Mouse (Mus musculus) cerebellum, adult 2 months (tissue): Measurements from ENCODE around the gene Rdh13. TPM values are rescaled to one million over a fixed set of nuclear protein-coding genes. Genes with fewer than 3 reads are reported as not detected.

Source experiments
- DNase-seq, 2 experiments: peaks; one replicate each; pipeline ENCODE4 v3.0.0; 2021
- H3K27ac ChIP-seq: fragments of 200-500 bp; 2 replicates; pipeline ENCODE4 v1.5.1; 2012; ENCODE audit warnings: low read length, control low read depth, inconsistent platforms; ENCODE audit not compliant: insufficient read depth
- H3K27me3 ChIP-seq: fragments of 200-500 bp; 2 replicates; pipeline ENCODE4 v1.6.1; 2012; ENCODE audit warnings: inconsistent platforms, mild to moderate bottlenecking, low read length, moderate library complexity; ENCODE audit not compliant: control insufficient read depth, insufficient read depth
- H3K4me1 ChIP-seq: fragments of 200-500 bp; 2 replicates; pipeline ENCODE4 v1.6.1; 2011; ENCODE audit warnings: low read length; ENCODE audit not compliant: control insufficient read depth, insufficient read depth
- H3K4me3 ChIP-seq: fragments of 200-500 bp; replicated peaks from 2 replicates; pipeline ENCODE3; 2011; ENCODE audit warnings: mild to moderate bottlenecking, low read depth, low read length, control low read depth; ENCODE audit not compliant: insufficient read depth
- CTCF ChIP-seq: fragments of 200-500 bp; IDR thresholded peaks from 2 replicates; pipeline ENCODE4 v1.5.1; 2011; ENCODE audit warnings: low read depth, mild to moderate bottlenecking, control low read depth, low read length, moderate library complexity, borderline replicate concordance; ENCODE audit not compliant: insufficient read depth
- POLR2A ChIP-seq: fragments of 200-500 bp; IDR thresholded peaks from 2 replicates; pipeline ENCODE4 v1.6.1; 2011; ENCODE audit warnings: low read length, control low read depth, borderline replicate concordance; ENCODE audit not compliant: insufficient read depth
- WGBS: fragments of 180-500 bp; shearing (Covaris S2); methylation state at CpG from one replicate; pipeline ENCODE4 v1.1.7; 2018; 5-methylcytosine and 5-hydroxymethylcytosine counted together
- polyA plus RNA-seq: library from polyadenylated mRNA; depleted of rRNA; stranded (reverse); fragments of >200 nt; gene quantifications from 2 replicates; pipeline ENCODE4 v1.2.3, GENCODE M21; 2012

Rdh13 gene
- polyA plus RNA-seq, 1 experiment = 32.7 TPM

DNA sequence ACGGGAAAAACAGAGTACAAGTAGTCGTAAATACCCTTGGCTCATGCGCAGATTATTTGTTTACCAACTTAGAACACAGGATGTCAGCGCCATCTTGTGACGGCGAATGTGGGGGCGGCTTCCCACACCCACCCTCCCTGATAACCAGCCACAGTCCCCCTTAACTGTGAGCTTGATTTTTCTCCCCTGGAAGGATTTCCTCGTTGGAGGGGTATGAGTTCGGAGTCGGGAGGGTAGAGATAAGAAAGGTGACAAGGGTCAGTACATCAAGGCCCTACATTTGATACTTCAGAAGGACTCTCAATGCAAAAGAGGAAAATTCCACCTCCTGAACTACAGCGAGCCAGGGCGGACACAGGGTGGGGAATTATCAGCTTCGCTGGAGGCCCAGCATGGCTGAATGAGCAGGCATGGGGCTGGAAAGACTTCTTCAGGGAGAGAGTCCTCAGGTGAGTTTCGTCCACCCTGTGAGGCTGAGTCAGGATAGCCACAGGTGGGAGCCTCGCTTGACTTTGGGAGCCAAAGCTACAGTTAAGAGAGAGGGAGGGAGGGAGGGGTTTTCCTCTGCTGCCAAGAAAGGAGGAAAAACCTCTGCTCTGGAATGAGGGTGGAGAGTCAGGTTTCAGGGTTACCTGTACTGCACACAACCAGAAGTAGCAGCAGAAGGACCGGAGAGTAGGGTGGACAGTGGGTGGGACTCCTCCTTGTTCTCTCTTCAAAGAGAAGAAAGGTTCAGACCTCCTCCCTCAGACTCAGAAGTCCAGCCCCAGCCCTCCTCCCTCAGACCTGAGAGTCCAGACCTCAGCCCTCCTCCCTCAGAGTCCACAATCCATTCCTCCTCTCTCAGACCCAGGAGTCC lies 15.4 kb upstream of the Rdh13 start, which contains the start of gene Eps8l1:
Gene Eps8l1, plus strand, starts transcription at position 99 of the 859 bp plus-strand sequence.
- TF ChIP-seq POLR2A (no peak), CTCF (no peak)
- Histone ChIP-seq H3K4me1 (no peaks in the 10 kb centered on the region; the same call in 1 of the 2 replicates), H3K4me3 (peak within 1 kb of the TSS; percentile 63), H3K27me3 (no peaks in the 10 kb centered on the region), H3K27ac (peak within 1 kb of the TSS; percentile 58)
- 57% methylated on average over 13 of the region's 16 CpGs for WGBS
- no peak for DNase-seq

DNA sequence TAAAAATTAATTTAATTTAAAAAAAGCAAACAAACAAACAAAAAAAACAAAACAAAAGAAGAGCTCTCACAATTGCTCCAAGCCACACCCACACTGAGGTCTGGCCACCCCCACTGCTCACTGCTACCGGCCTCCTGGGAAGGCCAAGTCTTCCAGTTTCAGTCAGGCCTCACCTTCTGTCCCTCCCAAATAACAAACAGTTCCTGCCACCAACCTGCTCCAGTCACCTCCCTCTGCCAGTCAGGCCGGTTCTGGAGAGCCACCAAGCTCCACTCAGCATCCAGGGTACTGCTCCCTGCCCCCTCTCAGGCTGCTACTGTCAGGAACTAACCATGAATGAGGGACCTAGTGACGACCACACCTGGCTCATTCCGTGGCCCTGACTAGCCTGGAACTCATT lies 7.2 kb upstream of the Rdh13 start:
- no peak for DNase-seq
- Histone ChIP-seq H3K27ac (no peak overlapping the region), H3K27me3 (no peaks in the 10 kb centered on the region), H3K4me1 (no peaks in the 10 kb centered on the region), H3K4me3 (no peak overlapping the region)
- no peak for TF ChIP-seq POLR2A
- no peak for TF ChIP-seq CTCF
- WGBS = 25% methylated on average over 4 of the region's 4 CpGs

DNA sequence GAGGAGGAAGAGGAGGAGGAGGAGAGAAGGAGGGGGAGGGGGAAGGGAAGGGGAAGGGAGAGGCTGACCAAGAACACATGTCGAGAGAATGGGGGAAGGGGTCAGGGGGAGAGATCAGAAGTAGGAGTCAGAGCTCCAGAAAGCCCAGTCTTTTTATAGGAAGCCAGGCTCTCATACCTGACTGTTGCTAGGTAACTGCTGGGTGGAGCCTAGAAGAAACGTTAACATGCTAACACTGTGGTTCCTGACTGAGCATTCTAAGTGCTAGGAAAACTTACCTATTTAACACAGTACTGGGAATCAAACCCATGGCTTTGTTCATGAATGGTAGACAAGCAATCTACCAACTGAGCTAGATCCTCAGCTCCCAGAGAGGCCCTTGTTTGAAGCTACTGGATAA lies 3.8 kb upstream of the Rdh13 start:
- H3K27me3 ChIP-seq = no peaks in the 10 kb centered on the region
- H3K4me3 ChIP-seq = no peak overlapping the region
- WGBS = 4% methylated on average over 2 of the region's 2 CpGs
- DNase-seq = no peak
- no peak overlapping the region for H3K27ac ChIP-seq
- H3K4me1 ChIP-seq = 0 out of 2 replicates have a peak, but pooled peaks cover 3% of the 10 kb centered on the region
- TF ChIP-seq POLR2A (no peak), CTCF (no peak)

DNA sequence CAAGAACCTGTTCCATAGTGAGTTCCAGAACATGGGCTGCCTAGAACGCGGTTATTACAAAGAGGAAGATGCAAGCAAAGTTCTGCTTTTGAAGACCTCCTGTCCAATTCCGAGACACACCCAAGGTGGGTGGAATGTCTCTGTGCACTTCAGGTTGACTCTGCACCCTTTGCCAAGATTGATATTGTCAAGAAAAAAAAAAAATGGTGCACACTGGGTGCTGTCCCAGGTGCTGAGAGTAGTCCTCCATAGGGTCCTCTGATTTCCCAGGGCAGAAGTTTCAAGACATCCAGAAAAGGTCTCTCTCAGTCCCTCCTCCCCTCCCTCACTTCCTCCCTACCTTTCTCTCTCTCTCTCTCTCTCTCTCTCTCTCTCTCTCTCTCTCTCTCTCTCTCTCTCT lies 3.0 kb upstream of the Rdh13 start:
- H3K4me1 ChIP-seq = 0 out of 2 replicates have a peak, but pooled peaks cover 3% of the 10 kb centered on the region
- H3K27ac ChIP-seq = no peak overlapping the region

DNA sequence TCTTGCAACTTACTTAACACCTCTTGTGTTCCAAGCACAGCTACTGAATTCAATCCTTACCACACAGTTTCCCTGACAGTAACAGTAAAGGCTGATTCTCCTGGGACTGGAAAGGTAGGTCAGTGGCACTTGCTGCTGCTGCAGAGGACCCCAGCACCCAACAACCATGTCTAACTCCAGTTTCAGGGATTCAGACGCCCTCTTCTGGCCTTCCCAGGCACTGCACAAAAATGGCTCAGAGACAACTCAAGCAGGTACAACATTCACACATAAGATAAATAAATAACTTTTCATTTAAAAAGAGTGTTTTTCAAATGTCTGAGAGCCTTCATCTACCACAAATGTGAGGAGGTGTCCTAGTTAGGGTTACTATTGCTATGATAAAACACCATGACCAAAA lies 1.7 kb upstream of the Rdh13 start:
- WGBS = 8% methylated on average over 1 of the region's 1 CpGs
- Histone ChIP-seq H3K4me1 (0 out of 2 replicates have a peak, but pooled peaks cover 3% of the 10 kb centered on the region), H3K27ac (no peak overlapping the region), H3K27me3 (no peaks in the 10 kb centered on the region), H3K4me3 (no peak overlapping the region)
- no peak for DNase-seq
- TF ChIP-seq CTCF = peak; percentile 21; the same call in 1 of the 2 replicates
- no peak for TF ChIP-seq POLR2A

More for the DNA sequence above, 3.0 kb upstream of the Rdh13 start:
- H3K4me3 ChIP-seq = no peak overlapping the region
- TF ChIP-seq POLR2A (no peak), CTCF (no peak)
- 85% methylated on average over 3 of the region's 3 CpGs for whole genome bisulfite sequencing
- no peaks in the 10 kb centered on the region for H3K27me3 ChIP-seq
- DNase-seq = no peak

DNA sequence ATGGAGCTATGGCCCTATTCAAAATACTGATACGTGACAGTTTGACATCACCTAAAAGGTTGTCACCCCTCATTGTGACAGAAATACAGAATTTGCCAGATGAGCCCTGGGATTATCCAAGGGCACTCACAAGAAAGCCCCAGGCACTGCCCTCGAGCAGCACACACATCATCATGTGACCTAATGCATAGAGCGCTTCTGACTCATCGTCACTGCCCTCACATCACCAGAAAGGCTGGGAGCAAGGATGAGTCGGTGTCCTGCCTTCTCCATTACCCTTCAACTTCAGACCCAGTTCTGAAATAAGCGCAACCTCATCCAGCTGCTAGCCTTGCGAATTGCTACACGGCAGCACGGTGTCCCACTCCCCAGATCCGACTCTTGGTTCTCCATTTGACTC lies 4.9 kb downstream of the Rdh13 start:
- WGBS = 94% methylated on average over 10 of the region's 10 CpGs

DNA sequence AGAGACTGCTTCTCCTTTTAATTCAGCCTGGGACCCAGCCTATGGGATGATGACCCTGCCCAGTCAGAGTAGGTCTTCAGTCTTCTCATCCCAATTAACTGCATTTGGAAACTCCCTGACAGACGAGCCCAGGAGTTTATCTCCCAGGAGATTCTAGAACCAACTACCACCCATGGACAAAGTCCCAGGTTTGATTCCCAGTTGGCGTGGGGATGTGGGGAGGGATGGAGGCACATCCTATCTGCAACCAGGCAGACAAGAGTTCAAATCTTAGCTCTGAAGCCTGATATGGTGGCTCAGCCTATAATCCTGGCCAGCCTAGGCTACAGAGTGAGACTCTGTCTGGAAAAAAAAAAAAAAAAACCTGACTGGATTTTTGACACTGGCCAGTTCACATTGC lies 7.7 kb downstream of the Rdh13 start:
- DNase-seq = no peak
- TF ChIP-seq CTCF = no peak
- TF ChIP-seq POLR2A = no peak
- 86% methylated on average over 2 of the region's 2 CpGs for WGBS
- Histone ChIP-seq H3K4me1 (peaks cover 2% of the 10 kb centered on the region; the same call in 1 of the 2 replicates), H3K27ac (no peak overlapping the region), H3K4me3 (no peak overlapping the region), H3K27me3 (no peaks in the 10 kb centered on the region)

More for the DNA sequence above, 4.9 kb downstream of the Rdh13 start:
- Histone ChIP-seq H3K27ac (no peak overlapping the region), H3K27me3 (no peaks in the 10 kb centered on the region), H3K4me1 (peaks cover 5% of the 10 kb centered on the region; the same call in 1 of the 2 replicates), H3K4me3 (no peak overlapping the region)
- no peak for DNase-seq
- TF ChIP-seq CTCF (no peak), POLR2A (no peak)

DNA sequence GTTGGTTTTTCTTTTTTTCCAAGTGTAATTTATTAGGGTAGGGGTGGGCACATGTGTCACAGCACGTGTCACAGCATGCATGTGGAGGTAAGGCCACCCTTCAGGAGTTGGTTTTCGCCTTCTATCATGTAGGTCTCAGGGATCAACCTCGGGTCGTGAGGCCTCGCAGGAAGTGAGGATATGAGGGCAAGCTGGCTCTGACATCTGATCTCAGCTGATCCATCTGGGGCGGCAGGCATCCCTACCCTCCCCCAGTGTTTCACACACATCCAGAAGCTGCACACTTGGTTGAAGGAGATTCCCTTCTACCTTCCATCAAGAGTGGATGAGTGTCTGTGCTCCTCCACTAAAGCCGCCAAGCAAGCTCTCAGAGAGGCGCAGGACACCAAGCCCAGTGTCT lies 13.4 kb downstream of the Rdh13 start:
- Histone ChIP-seq H3K4me1 (no peaks in the 10 kb centered on the region), H3K27me3 (no peaks in the 10 kb centered on the region), H3K4me3 (no peak overlapping the region), H3K27ac (no peak overlapping the region)
- no peak for DNase-seq
- no peak for TF ChIP-seq POLR2A
- 94% methylated on average over 8 of the region's 8 CpGs for WGBS
